Mouse (Mus musculus) urinary bladder, postnatal 0 days (tissue): Measurements from ENCODE around the gene 4933402D24Rik. TPM values are rescaled to one million over a fixed set of nuclear protein-coding genes. Genes with fewer than 3 reads are reported as not detected.

ENCODE experiments used
- polyA plus RNA-seq: library from polyadenylated mRNA; unstranded; fragments of >200 nt; fragmentation: Nextera tagmentation; extraction: Ambion mirVana; gene quantifications from 2 replicates; pipeline ENCODE4 v1.2.1, GENCODE M21; 2015

Gene 4933402D24Rik
- 0.08 TPM in 1 of 2 replicates, not detected in the other for polyA plus RNA-seq

GRCm38 (mm10) chr1:63769167-63769566 lies at the start of gene 4933402D24Rik:
4933402D24Rik (minus strand) TSS chr1:63769267.

GRCm38 (mm10) chr1:63730240-63730771 lies 38.8 kb downstream of the 4933402D24Rik start, which contains the start of the genes Mdh1b and Fastkd2:
Mdh1b (minus strand) TSS chr1:63730318.
Fastkd2 (plus strand) TSS chr1:63730614.

Other genes with a start within 250 kb of the 4933402D24Rik start
- gene Gm39653, start 153.3 kb downstream of the 4933402D24Rik start, polyA plus RNA-seq = not detected in 2 replicates
- not detected in 2 replicates for gene Dytn, start 82.3 kb downstream of the 4933402D24Rik start, polyA plus RNA-seq
- gene Mdh1b, start 38.9 kb downstream of the 4933402D24Rik start, polyA plus RNA-seq = not detected in 2 replicates
- gene Fastkd2, start 38.7 kb downstream of the 4933402D24Rik start, polyA plus RNA-seq = 29.0 and 33.0 TPM in 2 replicates